ENCODE assay signal across 9 mouse cellular contexts in the genomic region with DNA sequence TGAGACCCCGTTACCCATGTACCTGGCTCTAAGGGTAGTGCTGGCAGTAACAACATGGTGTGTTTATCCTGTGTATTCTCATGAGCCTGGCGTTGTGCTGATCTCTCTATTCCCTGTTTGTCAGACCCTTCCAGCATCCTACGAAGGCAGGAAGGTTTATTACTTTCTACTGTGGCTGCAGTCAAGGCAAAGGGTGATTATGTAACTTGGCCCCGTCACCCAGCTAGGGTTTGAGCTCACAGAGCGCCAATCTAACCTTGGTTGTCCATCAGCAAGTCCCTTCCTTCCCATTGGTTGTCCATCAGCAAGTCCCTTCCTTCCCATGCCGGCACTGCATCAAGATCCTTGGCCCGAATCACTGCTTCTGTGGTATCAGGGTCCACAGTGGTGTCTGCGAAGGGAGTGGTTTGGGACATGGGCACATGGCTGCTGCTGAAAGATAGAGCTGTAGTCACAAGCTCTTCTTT.
DNase-seq lines count a peak whose midpoint lies in the region; ATAC-seq and TF ChIP-seq lines count a peak whose summit lies in the region.
"Had no signal": no experiment of that assay in that cellular context is flagged by ENCODE, and none has a peak within 500 bp of the region (broad histone marks: within the 10 kb centered on the region; RNA-seq: fewer than 3 reads in every experiment).

No protein-coding gene starts in this region.

- peaks cover 45% of the 10 kb centered on the region for H3K4me1 ChIP-seq in heart, embryonic 10.5 days
- H3K4me1 ChIP-seq in limb, embryonic 11.5 days (ENCODE audit: control insufficient read depth, insufficient read depth, low read length): peaks cover 22% of the 10 kb centered on the region

- 39% methylated on average over 8 of the region's 8 CpGs for WGBS in heart, embryonic 10.5 days
- 58% methylated on average over 8 of the region's 8 CpGs for WGBS in limb, embryonic 11.5 days

- no peak overlapping the region for H3K4me3 ChIP-seq in heart, embryonic 10.5 days
- H3K4me3 ChIP-seq in C2C12 (ENCODE audit: insufficient read depth, poor library complexity, severe bottlenecking): no peak overlapping the region
- H3K4me3 ChIP-seq in limb, embryonic 11.5 days (ENCODE audit: low read depth, low read length): no peak overlapping the region
- H3K4me3 ChIP-seq: neural tube, embryonic 12.5 days had no signal

- 0 out of 2 replicates have a peak overlapping the region, but pooled peaks have one; percentile 17 for H3K4me2 ChIP-seq in limb, embryonic 11.5 days (ENCODE audit: low read depth, severe bottlenecking)
- H3K4me2 ChIP-seq: neural tube, embryonic 12.5 days had no signal

- no peaks in the 10 kb centered on the region for H3K79me2 ChIP-seq in C2C12 (ENCODE audit: control insufficient read depth, insufficient read depth)

- no peaks in the 10 kb centered on the region for H3K27me3 ChIP-seq in heart, embryonic 10.5 days (ENCODE audit: insufficient read depth, poor library complexity, severe bottlenecking)
- no peaks in the 10 kb centered on the region for H3K27me3 ChIP-seq in C2C12 (ENCODE audit: control insufficient read depth, insufficient read depth, insufficient read length)
- H3K27me3 ChIP-seq in limb, embryonic 11.5 days (ENCODE audit: control insufficient read depth, insufficient read depth, low read length): no peaks in the 10 kb centered on the region
- H3K27me3 ChIP-seq: neural tube, embryonic 12.5 days had no signal

- H3K9me3 ChIP-seq in heart, embryonic 10.5 days: no peaks in the 10 kb centered on the region
- H3K9me3 ChIP-seq in limb, embryonic 11.5 days (ENCODE audit: control insufficient read depth, low read length): no peaks in the 10 kb centered on the region
- H3K9me3 ChIP-seq: neural tube, embryonic 12.5 days had no signal

- TF ChIP-seq CTCF in C2C12 (IDR thresholded peaks at IDR 0.05; ENCODE audit: control insufficient read depth, insufficient read depth, insufficient read length): no peak

- no peak for DNase-seq in heart, embryonic 10.5 days (ENCODE audit: low spot score)
- DNase-seq in heart, adult 18-20 months: no peak
- DNase-seq in cerebellum, postnatal 36 days: peak; percentile 77 to 88
- DNase-seq in limb, embryonic 11.5 days (ENCODE audit: low spot score): peak; percentile 27
- no peak for DNase-seq in layer of hippocampus, postnatal 36 days
- DNase-seq in spleen, postnatal 10 days (ENCODE audit: low spot score in 2 of 2): no peak
- no peak for DNase-seq in lung, postnatal 36 days

- no peak overlapping the region for H3ac ChIP-seq in C2C12 (ENCODE audit: control insufficient read depth, insufficient read length, low read depth)

- no peaks in the 10 kb centered on the region for H3K79me3 ChIP-seq in C2C12 (ENCODE audit: low read depth)

- no peak for ATAC-seq in limb, embryonic 11.5 days (ENCODE audit: insufficient number of reproducible peaks, low FRiP score, low TSS enrichment, low read depth)

- peak overlapping the region; percentile 76 for H3K27ac ChIP-seq in heart, embryonic 10.5 days
- peak overlapping the region; percentile 79; the same call in 1 of the 2 replicates for H3K27ac ChIP-seq in limb, embryonic 11.5 days (replicated peaks; ENCODE audit: low read depth, low read length)
- H3K27ac ChIP-seq: neural tube, embryonic 12.5 days had no signal

- H3K9ac ChIP-seq in limb, embryonic 11.5 days (ENCODE audit: low read length): peak overlapping the region; percentile 32; the same call in 1 of the 2 replicates
- H3K9ac ChIP-seq: neural tube, embryonic 12.5 days had no signal

- H3K36me3 ChIP-seq in heart, embryonic 10.5 days: no peaks in the 10 kb centered on the region
- no peaks in the 10 kb centered on the region for H3K36me3 ChIP-seq in C2C12 (ENCODE audit: control insufficient read depth, insufficient read depth)
- no peaks in the 10 kb centered on the region for H3K36me3 ChIP-seq in limb, embryonic 11.5 days (ENCODE audit: control insufficient read depth, insufficient read depth, low read length)
- H3K36me3 ChIP-seq: neural tube, embryonic 12.5 days had no signal

TF ChIP-seq in C2C12, 6 proteins besides CTCF, POLR2A, EP300 and RAD21:
- no peak for TF ChIP-seq MAX (IDR thresholded peaks at IDR 0.05)
- peak; percentile 81 for TF ChIP-seq CEBPB (IDR thresholded peaks at IDR 0.05; ENCODE audit: low read depth)
- no peak for TF ChIP-seq FOSL1 (IDR thresholded peaks at IDR 0.05; ENCODE audit: insufficient read depth, low read length, poor library complexity, severe bottlenecking)
TF ChIP-seq in C2C12: peak in this region for 1.

Comparison
In these comparisons a context has a peak if more than half of its experiments do, and no peak if none do; other contexts are left out.
1. DNase-seq: peak in cerebellum, postnatal 36 days (2 of 2) and limb, embryonic 11.5 days (single experiment); none in heart, embryonic 10.5 days (single experiment), heart, adult 18-20 months (0 of 2), layer of hippocampus, postnatal 36 days (0 of 2), spleen, postnatal 10 days (0 of 2) and lung, postnatal 36 days (single experiment).